Mouse (Mus musculus) retina, postnatal 7 days (tissue): Measurements from ENCODE around the gene Olfr45.
"Not testable (repeated sequence)": the region's sequence is repeated elsewhere in the genome, so short reads cannot be mapped to it uniquely, and the experiment has no call there.

Source experiments
- DNase-seq: peaks from one replicate; pipeline ENCODE4 v3.0.0-alpha.2; 2012; ENCODE audit warnings: low read depth, low spot score

The Olfr45 gene

GRCm38 (mm10) chr7:140681651-140682050 is at the start of gene Olfr45:
TSS of gene Olfr45 (plus strand) at chr7:140681951.
- DNase-seq = no peak

GRCm38 (mm10) chr7:140646152-140646551 is 35.6 kb upstream of the Olfr45 start, which contains the start of gene Olfr53:
TSS of gene Olfr53 (plus strand) at chr7:140646452.
- no peak for DNase-seq

DNA sequence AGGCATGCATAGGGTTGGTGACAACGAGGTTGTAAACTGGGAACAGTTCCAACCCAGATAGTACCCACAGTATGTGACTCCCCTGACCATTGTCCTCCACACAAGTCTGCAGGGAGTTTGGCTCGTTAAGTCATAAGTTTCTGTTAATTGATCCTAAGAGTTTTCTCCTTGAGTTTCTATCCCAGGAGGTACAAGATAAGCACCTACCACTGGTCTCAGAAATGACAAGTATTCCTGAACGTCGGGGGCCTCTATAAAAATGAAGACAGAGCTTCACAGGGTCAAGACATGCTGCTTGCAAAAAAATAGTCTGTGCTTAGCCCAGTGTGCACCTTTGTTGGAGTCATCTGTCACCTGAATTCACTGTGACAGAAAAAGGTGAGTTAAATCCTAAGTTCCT is 22.1 kb upstream of the Olfr45 start, which contains the start of gene Olfr539:
Gene Olfr539, plus strand, starts transcription at position 301 of the 400 bp plus-strand sequence.
- no peak for DNase-seq

DNA sequence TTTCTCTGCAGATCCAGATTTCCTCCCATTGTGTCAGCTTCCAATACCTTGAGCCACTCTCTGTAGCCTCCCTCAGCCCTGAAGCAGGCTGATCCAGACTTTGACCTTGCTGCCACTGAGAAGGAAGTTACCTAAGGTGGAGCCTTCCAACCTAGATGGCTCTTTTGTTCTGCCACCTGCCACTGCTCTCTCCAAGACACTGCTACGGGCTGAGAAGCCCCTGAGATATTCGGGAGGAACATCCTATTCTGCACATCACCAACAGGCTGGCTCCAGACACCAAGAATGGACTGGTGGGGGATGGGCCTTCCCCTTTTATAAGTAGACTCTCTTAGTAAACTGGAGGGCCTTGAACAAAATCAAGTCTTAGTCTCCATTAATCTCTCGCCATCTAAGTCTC is 11.1 kb upstream of the Olfr45 start:
- DNase-seq = not testable (repeated sequence)

DNA sequence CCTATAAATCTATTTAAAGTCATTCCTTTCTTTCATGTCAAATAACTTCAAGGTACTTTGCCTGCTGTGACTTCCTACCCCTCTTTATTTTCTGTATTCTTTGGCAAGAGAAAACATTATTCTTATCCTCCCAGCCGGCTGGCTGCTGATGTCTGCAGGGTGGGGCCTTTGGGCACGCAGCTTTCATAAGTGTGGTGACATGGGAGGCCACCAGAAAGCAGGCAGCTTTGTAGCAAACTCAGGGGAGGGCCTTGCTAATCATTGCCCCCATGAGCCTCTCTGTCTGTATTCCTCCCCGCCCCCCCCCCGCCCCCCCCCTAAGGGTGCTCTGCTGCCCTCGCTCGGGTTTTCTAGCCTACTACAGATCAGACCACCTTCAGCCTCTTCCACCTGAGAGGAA is 5.9 kb upstream of the Olfr45 start:
- no peak for DNase-seq

- not testable (repeated sequence) for DNase-seq
These were observed 2.2 kb upstream of the Olfr45 start for GRCm38 (mm10) chr7:140679591-140679990.

DNA sequence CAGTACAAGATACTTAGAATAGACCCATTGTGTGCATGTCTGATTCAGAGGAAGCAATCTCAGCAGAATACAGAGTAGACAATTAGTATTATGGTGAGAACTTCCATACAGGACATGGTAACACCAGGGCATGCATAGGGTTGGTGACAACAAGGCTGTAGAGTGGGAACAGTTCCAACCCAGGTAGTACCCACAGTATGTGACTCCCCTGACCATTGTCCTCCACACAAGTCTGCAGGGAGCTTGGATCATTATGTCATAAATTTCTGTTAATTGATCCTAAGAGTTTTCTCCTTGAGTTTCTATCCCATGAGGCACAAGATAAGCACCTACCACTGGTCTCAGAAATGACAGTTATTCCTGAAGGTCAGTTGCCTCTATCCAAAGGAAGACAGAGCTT is 15.2 kb downstream of the Olfr45 start, which contains the start of gene Olfr541:
Gene Olfr541, plus strand, starts transcription at position 301 of the 400 bp plus-strand sequence.
- no peak for DNase-seq

DNA sequence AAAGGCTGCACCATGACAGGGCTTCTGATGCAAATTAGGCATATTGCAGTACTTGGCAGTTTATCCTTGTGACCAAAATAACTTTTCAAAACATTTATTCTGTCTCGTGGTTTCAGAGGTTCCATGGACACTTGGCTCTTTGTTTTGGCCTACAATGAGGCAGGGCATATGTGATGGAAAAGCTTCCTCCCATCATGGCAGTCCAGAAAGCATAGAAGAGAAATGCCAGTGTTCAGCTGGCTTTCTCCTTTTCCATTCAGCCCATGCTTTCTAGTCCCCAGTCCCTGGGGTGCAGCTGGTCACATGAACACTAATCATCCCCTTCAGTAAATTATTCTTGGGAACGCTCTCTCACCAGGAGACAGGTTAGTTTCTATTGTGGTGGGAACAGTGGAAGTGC is 24.6 kb downstream of the Olfr45 start:
- no peak for DNase-seq

- DNase-seq = no peak
These were observed 26.0 kb downstream of the Olfr45 start for GRCm38 (mm10) chr7:140707536-140708284.

- DNase-seq = no peak
These were observed 35.7 kb downstream of the Olfr45 start for GRCm38 (mm10) chr7:140717155-140718055.

DNA sequence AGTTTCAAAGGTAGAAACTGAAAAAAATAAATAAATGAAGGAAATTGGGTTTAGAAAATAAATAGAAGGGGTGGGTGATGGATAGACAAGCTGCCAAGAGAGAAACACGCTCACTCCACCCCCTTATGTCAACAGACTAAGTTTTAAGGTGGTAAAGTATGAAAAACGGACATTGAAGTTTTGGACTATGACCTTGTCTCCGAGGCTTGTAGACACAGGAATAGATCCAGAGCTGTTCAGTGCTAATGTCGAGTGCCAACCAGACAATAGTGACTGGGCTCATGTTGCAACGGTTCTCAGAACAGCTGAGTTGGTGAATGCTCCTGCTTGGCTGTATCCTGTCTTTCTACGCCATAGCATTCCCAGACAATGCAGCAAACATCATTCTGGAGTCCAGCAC is 39.3 kb downstream of the Olfr45 start:
- no peak for DNase-seq

DNA sequence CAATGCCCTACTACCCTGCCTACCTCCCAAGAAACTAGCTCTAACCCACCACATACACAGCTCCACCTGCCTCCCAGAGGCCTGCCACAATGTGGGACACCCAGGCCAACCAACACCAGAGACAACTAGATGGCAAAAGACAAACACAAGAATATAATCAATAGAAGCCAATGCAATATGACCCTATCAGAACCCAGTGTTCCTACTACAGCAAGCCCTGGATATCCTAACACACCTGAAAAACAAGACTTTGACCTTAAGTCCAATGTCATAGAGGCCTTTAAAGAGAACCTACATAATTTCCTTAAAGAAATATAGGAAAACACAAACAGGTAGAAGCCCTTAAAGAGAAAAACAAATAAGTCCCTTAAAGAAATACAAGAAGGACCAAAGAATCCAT is 43.8 kb downstream of the Olfr45 start:
- DNase-seq = no peak

- DNase-seq = no peak
These were observed 51.4 kb downstream of the Olfr45 start for GRCm38 (mm10) chr7:140733162-140733561.
